ENCODE assay signal across 24 mouse cellular contexts in genomic region chr5:96961852-96962251, GRCm38 (mm10). TPM values are rescaled to one million over a fixed set of nuclear protein-coding genes. Genes with fewer than 3 reads are reported as not detected.
A peak's percentile ranks its signal among the peaks of the same experiment; 100 is the strongest.
DNase-seq lines count a peak whose midpoint lies in the region; ATAC-seq and TF ChIP-seq lines count a peak whose summit lies in the region.
"Had no signal": no experiment of that assay in that cellular context is flagged by ENCODE, and none has a peak within 500 bp of the region (broad histone marks: within the 10 kb centered on the region; RNA-seq: fewer than 3 reads in every experiment).

No protein-coding gene starts in this region.

- no peaks in the 10 kb centered on the region for H3K36me3 ChIP-seq in embryonic facial prominence, embryonic 13.5 days
- no peaks in the 10 kb centered on the region for H3K36me3 ChIP-seq in embryonic facial prominence, embryonic 10.5 days (replicated peaks)
- H3K36me3 ChIP-seq in spleen, adult 2 months (ENCODE audit: control insufficient read depth, insufficient read depth, low read length) = no peaks in the 10 kb centered on the region
- H3K36me3 ChIP-seq: embryonic facial prominence, embryonic 15.5 days; heart, embryonic 13.5 days had no signal

- H3K9ac ChIP-seq in embryonic facial prominence, embryonic 13.5 days = no peak overlapping the region
- H3K9ac ChIP-seq: embryonic facial prominence, embryonic 15.5 days; forebrain, postnatal 0 days; heart, embryonic 13.5 days; hindbrain, embryonic 14.5 days had no signal

- ATAC-seq in embryonic facial prominence, embryonic 13.5 days (ENCODE audit: insufficient number of reproducible peaks, insufficient read depth, low FRiP score, low TSS enrichment, low read depth) = no peak
- ATAC-seq: forebrain, embryonic 14.5 days; forebrain, postnatal 0 days; hindbrain, postnatal 0 days had no signal

- H3K27me3 ChIP-seq in embryonic facial prominence, embryonic 13.5 days = no peaks in the 10 kb centered on the region
- H3K27me3 ChIP-seq in embryonic facial prominence, embryonic 10.5 days (replicated peaks; ENCODE audit: low read depth, poor library complexity, severe bottlenecking) = no peaks in the 10 kb centered on the region
- H3K27me3 ChIP-seq in spleen, adult 2 months (ENCODE audit: control insufficient read depth, insufficient read depth, low read length) = no peaks in the 10 kb centered on the region
- H3K27me3 ChIP-seq in cerebellum, adult 2 months (ENCODE audit: control insufficient read depth, insufficient read depth, low read length) = no peaks in the 10 kb centered on the region
- H3K27me3 ChIP-seq: embryonic facial prominence, embryonic 15.5 days; heart, embryonic 13.5 days had no signal

- no peak overlapping the region for H3K4me2 ChIP-seq in embryonic facial prominence, embryonic 13.5 days
- H3K4me2 ChIP-seq: embryonic facial prominence, embryonic 15.5 days; heart, embryonic 13.5 days; hindbrain, embryonic 14.5 days had no signal

- H3K27ac ChIP-seq in embryonic facial prominence, embryonic 13.5 days = peak overlapping the region; percentile 5; the same call in 1 of the 2 replicates
- no peak overlapping the region for H3K27ac ChIP-seq in embryonic facial prominence, embryonic 10.5 days (replicated peaks)
- H3K27ac ChIP-seq in spleen, adult 2 months (ENCODE audit: insufficient read depth, low read length) = peak overlapping the region; percentile 70; the same call in 1 of the 2 replicates
- no peak overlapping the region for H3K27ac ChIP-seq in cerebellum, adult 2 months (ENCODE audit: insufficient read depth, low read length)
- H3K27ac ChIP-seq: embryonic facial prominence, embryonic 15.5 days; gastrocnemius, adult 2 months; heart, embryonic 13.5 days; hindbrain, embryonic 14.5 days; hindbrain, postnatal 0 days had no signal

- no peak overlapping the region for H3K4me3 ChIP-seq in embryonic facial prominence, embryonic 13.5 days
- no peak overlapping the region for H3K4me3 ChIP-seq in embryonic facial prominence, embryonic 10.5 days
- no peak overlapping the region for H3K4me3 ChIP-seq in spleen, adult 2 months (ENCODE audit: extremely low read depth, insufficient read depth, insufficient read length)
- H3K4me3 ChIP-seq in cerebellum, adult 2 months (replicated peaks; ENCODE audit: insufficient read depth, low read depth, low read length) = no peak overlapping the region
- H3K4me3 ChIP-seq: embryonic facial prominence, embryonic 15.5 days; gastrocnemius, adult 2 months; heart, embryonic 13.5 days had no signal

- no peak for DNase-seq in embryonic facial prominence, embryonic 10.5 days (ENCODE audit: low spot score)
- DNase-seq in spleen, adult 2 months (ENCODE audit: low read depth in 1 of 2, low spot score in 2 of 2) = no peak
- no peak for DNase-seq in spleen, postnatal 4 days (ENCODE audit: low spot score in 2 of 2)
- peak; percentile 19 for DNase-seq in naive thymus-derived CD4-positive, alpha-beta T cell, adult 2 months (ENCODE audit: low read depth)
- DNase-seq in cerebellum, adult 2 months = no peak
- DNase-seq: adrenal gland, adult 2 months; adrenal gland, postnatal 14 days; cerebellum, adult 11 months; cerebellum, adult 8-10 months; cerebellum, postnatal 10 days; cerebellum, postnatal 36 days; embryo, embryonic 11 days; forebrain, postnatal 0 days; gastrocnemius, adult 2 months; gastrocnemius, postnatal 14 days; heart, adult 18-20 months; heart, postnatal 14 days; heart, postnatal 4 days had no signal

- no peak for TF ChIP-seq POLR2A in spleen, adult 2 months (IDR thresholded peaks at IDR 0.05; ENCODE audit: low read depth, low read length)
- no peak for TF ChIP-seq POLR2A in cerebellum, adult 2 months (IDR thresholded peaks at IDR 0.05; ENCODE audit: borderline replicate concordance, insufficient read depth, low read length)

- no peaks in the 10 kb centered on the region for H3K9me3 ChIP-seq in embryonic facial prominence, embryonic 13.5 days
- H3K9me3 ChIP-seq in embryonic facial prominence, embryonic 10.5 days = no peaks in the 10 kb centered on the region
- H3K9me3 ChIP-seq: embryonic facial prominence, embryonic 15.5 days; heart, embryonic 13.5 days had no signal

- no peak for TF ChIP-seq CTCF in spleen, adult 2 months (IDR thresholded peaks at IDR 0.05; ENCODE audit: extremely low read depth, insufficient read depth, insufficient read length, insufficient replicate concordance)
- no peak for TF ChIP-seq CTCF in cerebellum, adult 2 months (IDR thresholded peaks at IDR 0.05; ENCODE audit: borderline replicate concordance, insufficient read depth, low read depth, low read length)

- H3K4me1 ChIP-seq in embryonic facial prominence, embryonic 13.5 days = peaks cover 18% of the 10 kb centered on the region
- peaks cover 28% of the 10 kb centered on the region for H3K4me1 ChIP-seq in embryonic facial prominence, embryonic 10.5 days
- peaks cover 13% of the 10 kb centered on the region for H3K4me1 ChIP-seq in spleen, adult 2 months (ENCODE audit: control insufficient read depth, insufficient read depth, insufficient read length)
- no peaks in the 10 kb centered on the region for H3K4me1 ChIP-seq in cerebellum, adult 2 months (ENCODE audit: control insufficient read depth, insufficient read depth, low read length)

RNA-seq across cellular contexts. Expression of gene Bmp2k, which starts 35.6 kb away (rescaled TPM):
- polyA plus RNA-seq in embryonic facial prominence, embryonic 13.5 days (2015; fragmentation: Nextera tagmentation; extraction: Ambion mirVana) = 9.4 and 10.3 TPM in 2 replicates
- polyA plus RNA-seq in embryonic facial prominence, embryonic 10.5 days (2016; fragmentation: Nextera tagmentation; extraction: Ambion mirVana) = 8.0 and 8.1 TPM in 2 replicates
- 32.6 and 33.3 TPM in 2 replicates for polyA plus RNA-seq in spleen, adult 2 months (2012; rRNA removed)
- polyA plus RNA-seq in cerebellum, adult 2 months (2012; rRNA removed) = 10.3 and 11.4 TPM in 2 replicates

Comparison
In these comparisons a context has a peak if more than half of its experiments do, and no peak if none do; other contexts are left out.
1. H3K27ac ChIP-seq: peak in embryonic facial prominence, embryonic 13.5 days (single experiment) and spleen, adult 2 months (single experiment); none in embryonic facial prominence, embryonic 10.5 days (single experiment) and cerebellum, adult 2 months (single experiment).